Mouse (Mus musculus): ENCODE results near the gene Tmbim4.

The Tmbim4 gene

GRCm38 (mm10) chr10:120201131-120201921 is at the start of gene Tmbim4:
Gene Tmbim4, plus strand, starts transcription at chr10:120201590.
- peak; percentile 67 for DNase-seq

- no peak for DNase-seq
Observed at GRCm38 (mm10) chr10:120151672-120152071, 49.7 kb upstream of the Tmbim4 start.

GRCm38 (mm10) chr10:120153911-120154310 is 47.5 kb upstream of the Tmbim4 start:
- DNase-seq: no peak

GRCm38 (mm10) chr10:120160533-120160932 is 40.9 kb upstream of the Tmbim4 start:
- no peak for DNase-seq

- no peak for DNase-seq
Observed at GRCm38 (mm10) chr10:120162840-120163239, 38.5 kb upstream of the Tmbim4 start.

GRCm38 (mm10) chr10:120163490-120163889 is 37.9 kb upstream of the Tmbim4 start:
- DNase-seq: no peak

- DNase-seq: no peak
Observed at GRCm38 (mm10) chr10:120164931-120165792, 36.2 kb upstream of the Tmbim4 start.

GRCm38 (mm10) chr10:120165793-120166503 is 35.4 kb upstream of the Tmbim4 start:
- DNase-seq: no peak

GRCm38 (mm10) chr10:120168070-120168469 is 33.3 kb upstream of the Tmbim4 start:
- no peak for DNase-seq

- DNase-seq: no peak
Observed at GRCm38 (mm10) chr10:120169064-120169463, 32.3 kb upstream of the Tmbim4 start.

- no peak for DNase-seq
Observed at GRCm38 (mm10) chr10:120169841-120170240, 31.5 kb upstream of the Tmbim4 start.

- DNase-seq: no peak
Observed at GRCm38 (mm10) chr10:120170277-120170676, 31.1 kb upstream of the Tmbim4 start.

GRCm38 (mm10) chr10:120171340-120171739 is 30.1 kb upstream of the Tmbim4 start:
- no peak for DNase-seq

GRCm38 (mm10) chr10:120174192-120174705 is 27.1 kb upstream of the Tmbim4 start:
- DNase-seq: no peak

GRCm38 (mm10) chr10:120182887-120183286 is 18.5 kb upstream of the Tmbim4 start:
- DNase-seq: no peak

- DNase-seq: no peak
Observed at GRCm38 (mm10) chr10:120183342-120183741, 18.0 kb upstream of the Tmbim4 start.

- no peak for DNase-seq
Observed at GRCm38 (mm10) chr10:120188513-120188912, 12.9 kb upstream of the Tmbim4 start.

GRCm38 (mm10) chr10:120189276-120189675 is 12.1 kb upstream of the Tmbim4 start:
- DNase-seq: no peak

- DNase-seq: no peak
Observed at GRCm38 (mm10) chr10:120189782-120190181, 11.6 kb upstream of the Tmbim4 start.

- DNase-seq: no peak
Observed at GRCm38 (mm10) chr10:120191165-120191564, 10.2 kb upstream of the Tmbim4 start.

- DNase-seq: no peak
Observed at GRCm38 (mm10) chr10:120192278-120192677, 9.1 kb upstream of the Tmbim4 start.

GRCm38 (mm10) chr10:120193255-120193654 is 8.1 kb upstream of the Tmbim4 start:
- DNase-seq: peak; percentile 36

Data from thymus, postnatal 14 days (tissue).